Mouse (Mus musculus) olfactory bulb, adult 2 months (tissue): ENCODE measurements around the gene Arpc2.

Source experiments
- CTCF ChIP-seq: fragments of 200-500 bp; IDR thresholded peaks from 2 replicates; pipeline ENCODE4 v1.5.1; 2012; ENCODE audit warnings: low read depth, mild to moderate bottlenecking, low read length, moderate library complexity; ENCODE audit not compliant: insufficient read depth
- POLR2A ChIP-seq: fragments of 200-500 bp; IDR thresholded peaks from 2 replicates; pipeline ENCODE4 v1.6.1; 2012; ENCODE audit warnings: mild to moderate bottlenecking, low read depth, low read length, moderate library complexity; ENCODE audit not compliant: insufficient read depth

GRCm38 (mm10) chr1:74203457-74203856, 32.4 kb upstream of the Arpc2 start:
- TF ChIP-seq CTCF (no peak), POLR2A (no peak)
